Mouse (Mus musculus) C2C12 (cell line): ENCODE measurements around the gene 1520401A03Rik.

Experiments
- CTCF ChIP-seq: IDR thresholded peaks from one replicate; pipeline ENCODE4 v1.5.1; 2011; ENCODE audit not compliant: control insufficient read depth, insufficient read depth, insufficient read length
- MYOG ChIP-seq: IDR thresholded peaks from one replicate; pipeline ENCODE4 v1.6.1; 2011; ENCODE audit not compliant: control insufficient read depth, insufficient read length; ENCODE audit errors: extremely low read depth

DNA sequence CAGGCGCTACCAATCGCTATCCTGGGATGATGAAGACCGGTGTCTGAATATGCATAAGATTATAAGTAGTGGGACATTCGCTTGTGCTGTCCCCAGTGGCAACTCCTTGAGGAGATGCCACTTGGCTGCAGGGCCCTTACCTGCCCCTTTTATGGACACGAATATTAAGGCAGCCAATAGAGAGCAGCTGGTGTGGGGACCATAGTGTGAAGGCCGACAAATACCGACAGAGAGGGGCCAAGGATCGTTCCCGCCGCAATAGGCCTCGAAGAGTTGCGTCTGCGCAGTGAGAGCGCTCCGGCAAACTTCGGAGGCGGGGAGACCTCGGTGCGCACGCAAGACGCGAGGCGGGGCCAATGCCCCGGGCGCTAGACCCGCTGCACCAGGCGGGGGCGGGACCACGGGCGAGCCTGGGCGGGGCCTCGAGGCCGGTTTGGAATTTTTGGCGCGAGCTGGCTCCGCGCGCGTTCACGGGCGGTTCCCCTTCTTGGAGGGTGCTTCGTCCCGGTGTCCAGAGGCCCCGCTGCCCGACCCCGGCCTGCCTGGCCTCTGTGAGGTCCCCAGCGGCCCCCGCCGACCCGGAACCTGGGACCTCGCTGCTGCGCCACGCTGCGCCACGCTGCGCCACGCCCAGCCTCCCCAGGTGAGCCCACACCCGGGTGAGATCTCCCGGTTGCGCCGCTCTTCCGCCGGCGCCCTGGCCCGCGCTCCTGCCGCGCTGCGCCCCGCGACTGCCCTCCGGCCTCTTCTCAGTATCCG lies 3.6 kb upstream of the 1520401A03Rik start, which contains the start of gene Pkmyt1:
- TF ChIP-seq CTCF (no peak), MYOG (no peak)
